Mouse (Mus musculus): Measurements from ENCODE around the gene Tnrc18. TPM values are rescaled to one million over a fixed set of nuclear protein-coding genes. Genes with fewer than 3 reads are reported as not detected.
A peak's percentile ranks its signal among the peaks of the same experiment; 100 is the strongest.

Tnrc18 gene
- polyA plus RNA-seq, 1 experiment from 2014 or later: 41.1 TPM

GRCm38 (mm10) chr5:142813722-142814111 is 3.7 kb downstream of the Tnrc18 start:
- WGBS: under 1% methylated on average over 23 of the region's 23 CpGs
- peak overlapping the region; percentile 100 for H3K9ac ChIP-seq (ENCODE audit: low read depth, low read length)

GRCm38 (mm10) chr5:142812976-142813721 is 4.3 kb downstream of the Tnrc18 start:
- no peaks in the 10 kb centered on the region for H3K27me3 ChIP-seq (ENCODE audit: control insufficient read depth, insufficient read depth, low read length)
- H3K27ac ChIP-seq (ENCODE audit: low read depth, low read length): peak overlapping the region; percentile 100
- WGBS: 9% methylated on average over 18 of the region's 18 CpGs

More at GRCm38 (mm10) chr5:142813722-142814111, 3.7 kb downstream of the Tnrc18 start:
- H3K4me2 ChIP-seq (replicated peaks; ENCODE audit: low read depth, low read length): peak overlapping the region; percentile 97
- peak overlapping the region; percentile 100 for H3K27ac ChIP-seq (ENCODE audit: low read depth, low read length)
- no peak for ATAC-seq (ENCODE audit: low FRiP score, low TSS enrichment)
- no peaks in the 10 kb centered on the region for H3K27me3 ChIP-seq (ENCODE audit: control insufficient read depth, insufficient read depth, low read length)
- H3K9me3 ChIP-seq (ENCODE audit: control insufficient read depth, low read length): no peaks in the 10 kb centered on the region
- H3K36me3 ChIP-seq (ENCODE audit: control insufficient read depth, insufficient read depth, low read length): peaks cover 11% of the 10 kb centered on the region; the same call in 1 of the 2 replicates
- H3K4me1 ChIP-seq (ENCODE audit: control insufficient read depth, insufficient read depth, low read length): peaks cover 30% of the 10 kb centered on the region
- peak overlapping the region; percentile 96 for H3K4me3 ChIP-seq (ENCODE audit: low read length)

GRCm38 (mm10) chr5:142812621-142812975 is 4.9 kb downstream of the Tnrc18 start:
- H3K4me1 ChIP-seq (ENCODE audit: control insufficient read depth, insufficient read depth, low read length): peaks cover 30% of the 10 kb centered on the region
- WGBS: 11% methylated on average over 8 of the region's 8 CpGs

More at GRCm38 (mm10) chr5:142812976-142813721, 4.3 kb downstream of the Tnrc18 start:
- ATAC-seq (ENCODE audit: low FRiP score, low TSS enrichment): no peak
- Histone ChIP-seq H3K4me1 (ENCODE audit: control insufficient read depth, insufficient read depth, low read length) (peaks cover 30% of the 10 kb centered on the region), H3K4me3 (ENCODE audit: low read length) (peak overlapping the region; percentile 96), H3K9ac (ENCODE audit: low read depth, low read length) (peak overlapping the region; percentile 100), H3K36me3 (ENCODE audit: control insufficient read depth, insufficient read depth, low read length) (peaks cover 12% of the 10 kb centered on the region; the same call in 1 of the 2 replicates), H3K9me3 (ENCODE audit: control insufficient read depth, low read length) (no peaks in the 10 kb centered on the region), H3K4me2 (replicated peaks; ENCODE audit: low read depth, low read length) (peak overlapping the region; percentile 97)

GRCm38 (mm10) chr5:142811870-142812443 is 5.5 kb downstream of the Tnrc18 start:
- H3K4me2 ChIP-seq (replicated peaks; ENCODE audit: low read depth, low read length): peak overlapping the region; percentile 97
- no peaks in the 10 kb centered on the region for H3K27me3 ChIP-seq (ENCODE audit: control insufficient read depth, insufficient read depth, low read length)
- H3K9me3 ChIP-seq (ENCODE audit: control insufficient read depth, low read length): no peaks in the 10 kb centered on the region
- WGBS: 47% methylated on average over 8 of the region's 8 CpGs
- no peak overlapping the region for H3K27ac ChIP-seq (ENCODE audit: low read depth, low read length)
- peaks cover 30% of the 10 kb centered on the region for H3K4me1 ChIP-seq (ENCODE audit: control insufficient read depth, insufficient read depth, low read length)
- no peak for ATAC-seq (ENCODE audit: low FRiP score, low TSS enrichment)
- H3K9ac ChIP-seq (ENCODE audit: low read depth, low read length): peak overlapping the region; percentile 100; the same call in 1 of the 2 replicates
- H3K4me3 ChIP-seq (ENCODE audit: low read length): no peak overlapping the region
- peaks cover 22% of the 10 kb centered on the region; the same call in 1 of the 2 replicates for H3K36me3 ChIP-seq (ENCODE audit: control insufficient read depth, insufficient read depth, low read length)

More at GRCm38 (mm10) chr5:142812621-142812975, 4.9 kb downstream of the Tnrc18 start:
- H3K4me3 ChIP-seq (ENCODE audit: low read length): peak overlapping the region; percentile 96
- peak overlapping the region; percentile 97 for H3K4me2 ChIP-seq (replicated peaks; ENCODE audit: low read depth, low read length)
- no peaks in the 10 kb centered on the region for H3K27me3 ChIP-seq (ENCODE audit: control insufficient read depth, insufficient read depth, low read length)
- ATAC-seq (ENCODE audit: low FRiP score, low TSS enrichment): no peak
- H3K9ac ChIP-seq (ENCODE audit: low read depth, low read length): peak overlapping the region; percentile 100; the same call in 1 of the 2 replicates
- H3K27ac ChIP-seq (ENCODE audit: low read depth, low read length): peak overlapping the region; percentile 100; the same call in 1 of the 2 replicates
- no peaks in the 10 kb centered on the region for H3K9me3 ChIP-seq (ENCODE audit: control insufficient read depth, low read length)
- H3K36me3 ChIP-seq (ENCODE audit: control insufficient read depth, insufficient read depth, low read length): peaks cover 18% of the 10 kb centered on the region; the same call in 1 of the 2 replicates

- Histone ChIP-seq H3K27me3 (ENCODE audit: control insufficient read depth, insufficient read depth, low read length) (no peaks in the 10 kb centered on the region), H3K4me3 (ENCODE audit: low read length) (no peak overlapping the region; the same call in 1 of the 2 replicates), H3K4me1 (ENCODE audit: control insufficient read depth, insufficient read depth, low read length) (peaks cover 30% of the 10 kb centered on the region), H3K36me3 (ENCODE audit: control insufficient read depth, insufficient read depth, low read length) (peaks cover 25% of the 10 kb centered on the region; the same call in 1 of the 2 replicates), H3K4me2 (replicated peaks; ENCODE audit: low read depth, low read length) (no peak overlapping the region; the same call in 1 of the 2 replicates), H3K9ac (ENCODE audit: low read depth, low read length) (peak overlapping the region; percentile 31; the same call in 1 of the 2 replicates), H3K27ac (ENCODE audit: low read depth, low read length) (no peak overlapping the region), H3K9me3 (ENCODE audit: control insufficient read depth, low read length) (no peaks in the 10 kb centered on the region)
- no peak for ATAC-seq (ENCODE audit: low FRiP score, low TSS enrichment)
- WGBS: 41% methylated on average over 20 of the region's 20 CpGs
Observed at GRCm38 (mm10) chr5:142810710-142811599, 6.5 kb downstream of the Tnrc18 start.

GRCm38 (mm10) chr5:142807661-142808060 is 9.8 kb downstream of the Tnrc18 start:
- peaks cover 25% of the 10 kb centered on the region; the same call in 1 of the 2 replicates for H3K36me3 ChIP-seq (ENCODE audit: control insufficient read depth, insufficient read depth, low read length)
- H3K9ac ChIP-seq (ENCODE audit: low read depth, low read length): no peak overlapping the region

GRCm38 (mm10) chr5:142803746-142804145 is 13.7 kb downstream of the Tnrc18 start:
- no peak for ATAC-seq (ENCODE audit: low FRiP score, low TSS enrichment)
- no peaks in the 10 kb centered on the region for H3K27me3 ChIP-seq (ENCODE audit: control insufficient read depth, insufficient read depth, low read length)
- H3K27ac ChIP-seq (ENCODE audit: low read depth, low read length): no peak overlapping the region
- H3K4me1 ChIP-seq (ENCODE audit: control insufficient read depth, insufficient read depth, low read length): peaks cover 17% of the 10 kb centered on the region
- no peak overlapping the region for H3K4me2 ChIP-seq (replicated peaks; ENCODE audit: low read depth, low read length)
- H3K9me3 ChIP-seq (ENCODE audit: control insufficient read depth, low read length): no peaks in the 10 kb centered on the region
- 95% methylated on average over 1 of the region's 1 CpGs for WGBS
- no peak overlapping the region for H3K9ac ChIP-seq (ENCODE audit: low read depth, low read length)
- H3K36me3 ChIP-seq (ENCODE audit: control insufficient read depth, insufficient read depth, low read length): peaks cover 13% of the 10 kb centered on the region
- no peak overlapping the region for H3K4me3 ChIP-seq (ENCODE audit: low read length)

More at GRCm38 (mm10) chr5:142807661-142808060, 9.8 kb downstream of the Tnrc18 start:
- no peak overlapping the region for H3K4me2 ChIP-seq (replicated peaks; ENCODE audit: low read depth, low read length)
- no peak overlapping the region for H3K27ac ChIP-seq (ENCODE audit: low read depth, low read length)
- H3K4me3 ChIP-seq (ENCODE audit: low read length): no peak overlapping the region
- WGBS: 57% methylated on average over 7 of the region's 7 CpGs
- no peaks in the 10 kb centered on the region for H3K9me3 ChIP-seq (ENCODE audit: control insufficient read depth, low read length)
- ATAC-seq (ENCODE audit: low FRiP score, low TSS enrichment): no peak
- H3K4me1 ChIP-seq (ENCODE audit: control insufficient read depth, insufficient read depth, low read length): peaks cover 31% of the 10 kb centered on the region
- no peaks in the 10 kb centered on the region for H3K27me3 ChIP-seq (ENCODE audit: control insufficient read depth, insufficient read depth, low read length)

- ATAC-seq (ENCODE audit: low FRiP score, low TSS enrichment): no peak
- H3K27me3 ChIP-seq (ENCODE audit: control insufficient read depth, insufficient read depth, low read length): no peaks in the 10 kb centered on the region
- no peak overlapping the region for H3K4me2 ChIP-seq (replicated peaks; ENCODE audit: low read depth, low read length)
- H3K36me3 ChIP-seq (ENCODE audit: control insufficient read depth, insufficient read depth, low read length): peaks cover 10% of the 10 kb centered on the region
- no peak overlapping the region for H3K4me3 ChIP-seq (ENCODE audit: low read length)
- H3K9ac ChIP-seq (ENCODE audit: low read depth, low read length): no peak overlapping the region
- no peaks in the 10 kb centered on the region for H3K9me3 ChIP-seq (ENCODE audit: control insufficient read depth, low read length)
- H3K4me1 ChIP-seq (ENCODE audit: control insufficient read depth, insufficient read depth, low read length): peaks cover 17% of the 10 kb centered on the region
- no peak overlapping the region for H3K27ac ChIP-seq (ENCODE audit: low read depth, low read length)
- WGBS: 79% methylated on average over 4 of the region's 4 CpGs
Observed at GRCm38 (mm10) chr5:142802884-142803283, 14.6 kb downstream of the Tnrc18 start.

Measured in kidney, embryonic 14.5 days (tissue).